Mouse (Mus musculus) left cerebral cortex, adult 2 months (tissue): ENCODE measurements around the gene Ddx39b. TPM values are rescaled to one million over a fixed set of nuclear protein-coding genes. Genes with fewer than 3 reads are reported as not detected.

ENCODE experiments used
- DNase-seq, 2 experiments: peaks; one replicate each; pipeline ENCODE4 v3.0.0; 2021 to 2022; ENCODE audit warnings: low spot score in 2 of 2, mixed read lengths in 1 of 2; ENCODE audit errors: extremely low spot score in 1 of 2
- H3K27ac ChIP-seq: fragments of 200-600 bp; 2 replicates; pipeline ENCODE4 v1.8.1; 2022
- H3K4me3 ChIP-seq: fragments of 200-600 bp; 2 replicates; pipeline ENCODE4 v1.8.1; 2022
- CTCF ChIP-seq: fragments of 200-600 bp; IDR thresholded peaks from 2 replicates; pipeline ENCODE4 v1.8.1; 2022; ENCODE audit warnings: antibody characterized with exemption, mild to moderate bottlenecking, moderate library complexity
- intact Hi-C: fragments of 180-260 bp; cut with DNase I; formaldehyde crosslinking; loops from one replicate; pipeline ENCODE4 v1.15.1; 2025
- total RNA-seq, 2 experiments: library from RNA; stranded (reverse); gene quantifications; 2 replicates each; pipeline ENCODE4 v1.2.3; 2021

Ddx39b gene
- total RNA-seq, 2 experiments from 2014 or later, result 215 TPM

DNA sequence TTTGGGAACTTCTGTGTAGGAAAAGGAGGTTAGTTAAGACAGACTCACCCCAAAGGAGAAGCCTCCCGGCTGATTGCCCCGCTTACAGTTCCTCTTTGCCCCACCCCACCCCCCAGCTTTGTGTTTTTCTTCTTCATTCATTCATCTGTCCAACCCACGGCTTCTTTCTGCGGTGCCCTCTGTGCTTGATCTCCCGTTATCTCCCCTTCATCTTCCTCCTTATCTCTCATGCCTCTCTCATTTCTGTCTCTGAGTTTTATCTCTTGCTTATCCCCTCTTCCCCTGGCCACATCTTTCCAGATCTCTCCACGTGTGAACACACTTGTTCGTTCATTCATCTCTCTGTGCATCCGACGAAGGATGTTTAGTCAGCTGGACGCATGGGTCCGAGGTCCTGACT, 40.4 kb upstream of the Ddx39b start:
- no peak for TF ChIP-seq CTCF
- H3K27ac ChIP-seq, result no peak overlapping the region
- intact Hi-C loops, result no loop called here

DNA sequence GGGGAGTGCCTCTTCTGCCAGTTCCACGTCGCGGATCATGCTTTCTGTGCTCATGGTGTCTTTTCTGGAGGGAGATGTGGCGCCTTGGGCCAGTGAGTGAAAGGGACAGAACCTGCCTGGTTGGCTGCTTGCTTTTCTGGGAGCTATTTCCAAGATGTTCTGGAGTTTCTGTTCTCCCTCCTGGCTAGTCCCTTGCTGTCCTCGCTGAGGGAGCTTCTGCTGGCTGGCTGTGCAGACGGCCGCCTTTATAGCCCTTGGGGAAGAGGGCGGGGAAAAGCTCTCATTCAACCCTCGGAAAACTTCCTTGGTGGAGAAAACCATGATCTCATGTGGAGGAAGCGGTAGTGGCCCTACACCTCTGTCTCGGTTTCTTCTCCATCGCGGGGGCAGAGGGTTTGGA, 39.8 kb upstream of the Ddx39b start, which contains the start of gene Tnf:
Tnf (minus strand) TSS at position 221 of the 400 bp plus-strand sequence.
- no peak within 1 kb of the TSS for H3K27ac ChIP-seq
- intact Hi-C loops, result no loop called here
- H3K4me3 ChIP-seq, result no peak within 1 kb of the TSS
- no peak for DNase-seq
- no peak for TF ChIP-seq CTCF

More for the DNA sequence above, 40.4 kb upstream of the Ddx39b start:
- H3K4me3 ChIP-seq, result no peak overlapping the region
- no peak for DNase-seq

DNA sequence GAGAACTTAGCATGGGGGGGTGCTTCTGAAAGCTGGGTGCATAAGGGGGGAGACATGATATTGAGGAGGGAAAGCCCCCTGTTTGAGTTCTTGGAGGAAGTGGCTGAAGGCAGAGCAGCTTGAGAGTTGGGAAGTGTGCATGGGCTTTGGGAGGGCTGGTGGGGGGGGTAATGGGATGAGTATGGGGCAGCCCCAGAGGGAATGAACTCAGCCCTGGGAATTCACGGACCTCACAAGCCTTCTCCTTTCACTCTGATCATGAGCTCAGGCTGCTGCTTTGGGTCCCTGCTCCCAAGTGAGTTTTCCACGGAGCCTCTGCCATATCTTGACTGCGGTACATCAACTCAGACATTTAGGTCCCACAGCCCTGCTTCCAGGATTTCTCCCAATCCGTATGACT, 39.1 kb upstream of the Ddx39b start:
- intact Hi-C loops, result no loop called here
- no peak for DNase-seq
- no peak for TF ChIP-seq CTCF
- Histone ChIP-seq H3K27ac (no peak overlapping the region), H3K4me3 (no peak overlapping the region)

DNA sequence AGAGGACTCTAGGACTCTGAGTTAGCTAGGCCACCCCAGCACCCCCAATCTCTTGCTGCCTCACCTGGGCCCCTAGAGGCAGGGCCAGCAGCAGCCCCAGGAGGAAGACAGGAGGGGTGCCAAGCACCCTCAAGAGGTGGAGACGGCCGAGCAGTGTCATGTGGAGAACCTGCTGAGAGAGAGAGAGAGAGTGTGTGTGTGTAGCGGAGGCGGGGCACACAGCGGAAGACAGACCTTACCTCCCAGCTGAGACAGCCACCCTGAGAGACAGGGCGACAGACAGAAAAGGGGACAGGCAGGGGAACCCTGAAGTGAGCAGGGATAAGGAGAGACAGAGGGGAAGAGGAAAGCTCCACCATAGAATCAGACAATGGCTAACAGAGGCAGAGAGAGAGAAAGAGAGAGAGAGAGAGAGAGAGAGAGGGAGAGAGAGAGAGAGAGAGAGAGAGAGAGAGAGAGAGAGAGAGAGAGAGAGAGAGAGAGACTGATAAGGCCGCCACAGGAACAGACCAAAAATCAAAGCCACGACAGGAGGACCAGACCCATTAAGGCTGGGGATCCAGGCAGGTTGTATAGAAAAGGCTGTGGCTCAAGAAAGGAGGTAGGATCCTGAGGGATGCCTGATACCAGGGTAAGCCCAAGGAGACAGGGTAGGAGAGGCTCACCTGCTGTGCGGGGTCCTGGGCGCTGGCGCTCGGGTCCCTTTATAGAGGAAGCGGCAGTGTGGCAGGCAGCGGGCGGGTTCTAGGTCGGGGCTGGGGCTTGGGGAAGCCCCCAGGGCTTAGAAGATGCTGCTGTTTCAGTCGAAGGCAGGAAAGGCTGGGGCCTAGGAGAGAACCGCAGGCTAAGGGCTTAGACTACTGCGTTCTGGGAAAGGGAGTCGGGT, 36.8 kb upstream of the Ddx39b start, which contains the start of gene Lta:
Lta (minus strand) TSS at position 858 of the 886 bp plus-strand sequence.
- DNase-seq, result no peak
- intact Hi-C loops, result no loop called here
- Histone ChIP-seq H3K4me3 (no peak within 1 kb of the TSS), H3K27ac (no peak within 1 kb of the TSS)
- TF ChIP-seq CTCF, result no peak

DNA sequence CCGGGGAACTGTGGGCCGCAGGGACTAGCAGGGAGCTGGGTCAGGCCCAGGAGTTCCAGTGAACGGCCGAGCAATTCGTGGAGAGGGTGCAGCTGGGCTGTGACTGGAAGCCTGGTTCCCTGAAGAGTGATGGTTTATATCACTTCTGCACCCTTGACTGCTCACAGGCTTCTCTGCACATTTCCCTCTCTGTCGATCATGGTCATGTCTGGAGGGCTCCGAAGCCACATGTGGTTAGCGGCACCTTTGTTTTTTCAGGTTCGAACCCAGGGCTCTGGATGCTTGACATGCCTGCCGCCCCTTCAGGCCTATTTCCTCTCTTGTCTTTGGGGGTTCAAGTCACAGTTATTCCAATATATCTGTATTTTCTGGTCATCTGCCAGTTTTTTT, 36.2 kb upstream of the Ddx39b start:
- intact Hi-C loops, result no loop called here
- Histone ChIP-seq H3K4me3 (no peak overlapping the region), H3K27ac (no peak overlapping the region)
- DNase-seq, result no peak
- TF ChIP-seq CTCF, result no peak

DNA sequence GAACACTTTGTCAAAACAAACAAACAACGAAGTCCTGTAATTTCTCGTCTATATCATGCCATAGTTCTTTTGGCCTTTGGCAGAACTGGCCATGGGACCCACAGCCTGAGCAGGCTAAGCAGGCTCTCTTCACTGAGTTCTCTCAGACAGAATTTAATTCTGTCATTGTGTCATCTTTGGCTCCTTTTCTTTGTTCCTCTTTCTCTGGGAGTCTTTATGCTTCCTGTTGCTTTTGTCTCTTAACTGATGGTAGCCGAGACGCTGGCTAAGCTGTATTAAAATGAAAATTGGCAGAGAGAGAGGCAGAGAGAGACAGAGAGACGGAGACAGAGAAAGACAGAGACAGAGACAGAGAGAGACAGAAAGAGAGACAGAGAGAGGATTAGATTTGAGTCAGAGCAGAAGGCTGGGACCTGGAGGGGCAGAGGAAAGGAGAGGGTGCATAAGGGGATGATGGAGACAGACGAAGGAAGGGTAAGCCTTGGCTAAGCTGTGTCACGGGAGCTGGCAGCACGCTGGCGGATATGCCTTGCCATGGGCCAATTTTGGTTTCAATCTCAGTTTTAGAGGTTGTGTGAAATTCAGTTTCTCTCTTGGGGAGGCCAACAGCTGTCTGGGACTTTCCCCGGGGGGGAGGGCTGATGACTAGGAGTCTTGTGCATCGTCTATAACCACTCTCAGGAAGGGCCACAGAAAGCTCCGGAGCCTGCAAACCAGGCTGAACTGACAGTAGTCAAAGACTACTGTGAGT, 31.6 kb upstream of the Ddx39b start:
- H3K27ac ChIP-seq, result no peak overlapping the region
- DNase-seq, result no peak
- H3K4me3 ChIP-seq, result no peak overlapping the region
- intact Hi-C loops, result no loop called here
- no peak for TF ChIP-seq CTCF

DNA sequence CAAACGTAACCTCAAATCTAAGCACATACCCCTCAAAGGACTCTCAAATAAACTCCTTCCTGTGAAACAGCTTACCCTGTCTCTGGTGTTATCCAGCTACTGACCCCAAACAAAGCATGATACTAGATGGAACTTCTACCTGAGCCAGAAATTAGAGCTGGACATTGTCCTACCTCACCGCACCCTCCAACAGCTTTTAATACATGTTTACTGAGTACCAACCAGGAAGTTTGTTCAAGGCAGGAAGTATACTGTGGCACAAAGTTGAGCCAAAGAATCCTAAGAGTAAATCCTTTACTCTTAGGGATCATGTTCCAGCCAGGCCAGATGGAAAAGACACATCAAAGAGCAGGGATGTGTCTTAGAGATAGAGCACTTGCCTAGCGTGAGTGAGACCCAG, 31.0 kb upstream of the Ddx39b start:
- no peak for TF ChIP-seq CTCF

DNA sequence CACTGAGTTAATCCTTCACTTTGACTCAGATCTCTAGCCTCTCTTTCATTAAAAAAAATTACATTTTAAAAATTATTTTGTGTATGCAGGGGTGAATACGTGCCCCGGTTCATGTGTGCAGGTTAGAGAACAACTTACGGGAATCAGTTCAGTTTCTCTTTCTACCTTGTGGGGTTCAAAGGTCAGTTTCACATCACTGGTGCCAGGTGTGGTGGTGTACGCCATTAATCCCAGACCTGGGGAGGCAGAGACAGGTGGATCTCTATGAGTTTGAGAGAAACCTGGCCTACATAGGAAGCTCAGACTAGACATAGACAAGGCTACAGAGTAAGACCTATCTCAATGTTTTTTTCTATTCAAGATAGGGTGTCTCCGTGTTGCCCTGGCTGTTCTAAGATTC, 28.5 kb upstream of the Ddx39b start:
- no peak for TF ChIP-seq CTCF
- DNase-seq, result no peak
- Histone ChIP-seq H3K4me3 (no peak overlapping the region), H3K27ac (no peak overlapping the region)
- intact Hi-C loops, result no loop called here

More for the DNA sequence above, 31.0 kb upstream of the Ddx39b start:
- no peak for DNase-seq
- no peak overlapping the region for H3K4me3 ChIP-seq
- intact Hi-C loops, result no loop called here
- H3K27ac ChIP-seq, result no peak overlapping the region

DNA sequence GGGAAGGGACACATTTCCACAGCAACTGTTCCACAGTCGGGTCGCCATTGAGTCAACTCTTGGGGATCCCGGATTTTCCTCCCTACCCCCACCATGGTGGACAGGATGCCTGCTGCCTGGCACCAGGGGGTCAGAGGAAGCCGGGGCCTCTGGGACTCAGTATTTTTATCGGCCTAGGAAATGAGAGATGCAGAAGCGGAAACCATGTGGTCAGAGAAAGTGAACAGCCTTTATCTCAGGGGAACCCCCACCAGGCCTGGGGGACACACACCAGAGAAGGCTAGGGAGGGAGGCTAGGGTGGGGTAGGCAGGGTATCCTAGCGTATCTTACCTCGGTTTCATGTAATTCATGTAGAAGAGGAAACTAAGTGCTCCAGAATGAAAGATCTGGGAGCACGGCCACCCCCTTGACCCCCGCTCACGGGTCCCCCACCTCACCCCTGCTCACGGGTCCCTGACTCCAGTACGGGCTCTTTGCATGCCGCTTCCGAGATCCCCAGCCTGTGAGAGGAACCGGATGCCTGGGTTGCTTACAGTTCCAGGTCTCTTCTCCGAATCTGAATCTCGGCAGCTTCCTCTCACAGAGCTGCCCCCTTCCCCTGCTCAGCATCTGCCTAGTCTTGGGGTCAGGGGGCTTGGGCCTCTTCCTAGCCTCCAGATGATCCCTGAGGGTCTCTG, 22.9 kb upstream of the Ddx39b start:
- intact Hi-C loops, result no loop called here
- H3K27ac ChIP-seq, result peak overlapping the region; percentile 7; the same call in 1 of the 2 replicates
- TF ChIP-seq CTCF, result no peak
- no peak for DNase-seq
- H3K4me3 ChIP-seq, result no peak overlapping the region

DNA sequence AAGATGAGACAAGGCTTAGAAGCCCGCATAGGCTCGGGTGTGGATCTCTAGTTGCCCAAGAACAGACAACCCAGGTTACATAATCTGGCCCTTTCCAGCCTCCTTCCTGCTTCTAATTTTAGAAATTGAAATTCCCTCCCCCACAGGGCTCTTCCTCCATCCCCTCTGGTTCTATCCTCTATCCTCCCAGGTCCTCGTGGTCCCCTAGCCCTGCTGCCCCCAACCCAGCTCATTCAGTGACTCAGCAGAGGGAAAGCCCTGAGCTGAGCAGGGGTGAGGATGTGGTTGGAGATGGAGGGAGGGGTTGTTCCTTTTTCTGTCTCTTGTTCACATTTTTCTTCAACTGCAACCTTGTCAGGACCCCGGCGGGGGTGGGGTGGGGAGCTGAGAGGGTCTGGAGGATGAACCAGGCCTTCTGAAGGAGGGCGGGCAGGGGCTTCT, 21.9 kb upstream of the Ddx39b start:
- TF ChIP-seq CTCF, result no peak
- no peak for DNase-seq
- intact Hi-C loops, result no loop called here
- Histone ChIP-seq H3K4me3 (no peak overlapping the region), H3K27ac (0 out of 2 replicates have a peak overlapping the region, but pooled peaks have one; percentile 4)

DNA sequence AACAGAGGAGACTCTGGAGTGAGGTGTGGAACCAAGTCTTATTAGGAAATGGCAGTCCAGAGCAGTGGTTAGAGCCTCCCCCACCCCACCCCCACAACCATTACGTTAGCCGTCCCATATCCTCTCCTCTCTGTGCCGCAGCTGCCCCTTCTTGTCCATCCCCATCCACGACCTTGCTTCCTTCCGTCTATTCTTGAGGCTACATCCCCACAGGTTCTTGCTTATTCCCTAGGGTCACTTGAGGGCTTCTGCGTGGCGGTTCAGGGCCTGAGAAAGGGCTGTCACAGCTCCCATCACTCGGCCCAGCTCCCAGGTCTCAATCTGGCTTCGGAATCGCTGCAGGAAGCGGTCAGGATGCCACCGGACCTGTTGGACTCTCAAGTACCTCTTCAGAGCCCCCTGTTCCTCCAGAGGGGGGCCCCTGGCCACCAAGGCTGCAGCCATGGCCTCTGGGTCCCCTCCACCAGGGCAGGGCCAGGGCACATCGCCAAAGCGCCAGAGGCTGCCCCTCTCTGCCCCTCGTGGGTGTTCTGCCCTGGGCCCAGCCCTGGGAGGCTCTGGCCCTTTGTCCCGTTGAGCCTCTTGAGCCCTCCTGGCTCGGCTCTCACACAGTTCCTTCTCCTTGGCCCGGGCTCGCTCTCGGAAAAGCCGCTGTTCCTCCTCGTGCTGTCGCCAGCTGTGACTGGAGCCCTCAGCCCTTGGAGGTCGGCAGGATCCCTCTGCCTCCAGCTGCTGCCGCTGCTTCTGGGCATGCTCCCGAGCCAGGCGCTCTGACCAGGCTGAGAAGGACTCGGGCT, 21.2 kb upstream of the Ddx39b start, which contains the start of gene Gm16181:
Gm16181 (plus strand) TSS at position 679 of the 797 bp plus-strand sequence.
- H3K27ac ChIP-seq, result 0 out of 2 replicates have a peak within 1 kb of the TSS, but pooled peaks have one; percentile 4
- intact Hi-C loops, result no loop called here
- no peak for TF ChIP-seq CTCF
- DNase-seq, result no peak
- H3K4me3 ChIP-seq, result no peak within 1 kb of the TSS
